Mouse (Mus musculus): ENCODE results near the gene Efl1.

GRCm38 (mm10) chr7:82605425-82605824, 43.0 kb upstream of the Efl1 start:
- TF ChIP-seq CTCF (IDR thresholded peaks at IDR 0.05; ENCODE audit: insufficient read depth, low read length) (no peak), POLR2A (IDR thresholded peaks at IDR 0.05; ENCODE audit: borderline replicate concordance, extremely low read depth, low read depth, low read length) (no peak)
